Mouse (Mus musculus): ENCODE measurements around the gene Gimap8. TPM values are rescaled to one million over a fixed set of nuclear protein-coding genes. Genes with fewer than 3 reads are reported as not detected.

Gimap8 gene
- polyA plus RNA-seq, 1 experiment from 2014 or later: 0.42 TPM

DNA sequence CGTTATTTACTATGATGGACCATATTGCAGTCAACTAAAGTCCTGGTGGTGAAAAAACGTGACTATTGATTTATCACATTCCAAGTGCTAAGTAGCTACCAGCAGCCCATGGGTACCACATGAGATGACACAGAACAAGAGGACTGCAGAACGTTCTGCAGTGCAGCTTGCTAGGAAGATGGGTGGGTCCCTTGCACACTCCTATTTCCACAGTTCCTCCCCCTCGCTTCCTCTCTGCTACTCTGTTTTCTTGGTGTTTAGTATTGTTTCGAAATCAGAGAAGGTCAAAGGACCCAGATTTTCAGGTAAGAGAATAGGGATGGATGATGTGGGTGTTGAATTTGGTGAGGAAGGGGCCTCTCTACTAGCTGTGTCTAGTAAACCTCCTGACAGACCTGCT lies 37.3 kb downstream of the Gimap8 start, which contains the start of gene Gimap4:
Gene Gimap4, plus strand, starts transcription at position 231 of the 400 bp plus-strand sequence.
- Histone ChIP-seq H3K4me1 (no peaks in the 10 kb centered on the region), H3K27me3 (no peaks in the 10 kb centered on the region), H3K9ac (replicated peaks) (no peak within 1 kb of the TSS), H3K4me2 (replicated peaks) (no peak within 1 kb of the TSS), H3K4me3 (no peak within 1 kb of the TSS), H3K36me3 (no peaks in the 10 kb centered on the region), H3K27ac (replicated peaks) (no peak within 1 kb of the TSS), H3K9me3 (no peaks in the 10 kb centered on the region)
- ATAC-seq (replicated peaks): no peak
- 78% methylated on average over 5 of the region's 5 CpGs for WGBS

DNA sequence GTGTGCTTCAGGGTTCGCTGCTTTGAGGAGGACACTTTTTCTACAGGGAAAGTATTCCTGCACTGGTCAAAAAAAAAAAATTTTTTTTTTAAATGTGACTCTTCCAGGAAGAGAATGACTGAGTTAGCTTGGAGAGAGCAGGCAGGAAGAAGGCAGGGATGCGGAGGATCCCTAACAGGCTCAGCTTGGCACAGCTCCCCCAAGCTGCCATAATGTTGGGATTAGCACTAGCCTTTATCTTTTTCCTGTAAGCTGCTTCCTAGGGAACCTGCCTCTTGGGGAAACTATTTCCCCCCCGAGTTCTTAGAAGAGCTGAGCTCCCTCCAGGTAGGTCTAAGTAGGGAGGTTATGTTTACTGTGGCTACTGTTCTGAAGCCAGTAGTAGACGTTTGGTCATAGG lies 37.8 kb downstream of the Gimap8 start:
- Histone ChIP-seq H3K4me2 (replicated peaks) (no peak overlapping the region), H3K9me3 (no peaks in the 10 kb centered on the region), H3K4me3 (no peak overlapping the region), H3K27ac (replicated peaks) (no peak overlapping the region), H3K9ac (replicated peaks) (no peak overlapping the region), H3K27me3 (no peaks in the 10 kb centered on the region), H3K4me1 (no peaks in the 10 kb centered on the region), H3K36me3 (no peaks in the 10 kb centered on the region)
- ATAC-seq (replicated peaks): no peak
- WGBS: 52% methylated on average over 4 of the region's 4 CpGs

DNA sequence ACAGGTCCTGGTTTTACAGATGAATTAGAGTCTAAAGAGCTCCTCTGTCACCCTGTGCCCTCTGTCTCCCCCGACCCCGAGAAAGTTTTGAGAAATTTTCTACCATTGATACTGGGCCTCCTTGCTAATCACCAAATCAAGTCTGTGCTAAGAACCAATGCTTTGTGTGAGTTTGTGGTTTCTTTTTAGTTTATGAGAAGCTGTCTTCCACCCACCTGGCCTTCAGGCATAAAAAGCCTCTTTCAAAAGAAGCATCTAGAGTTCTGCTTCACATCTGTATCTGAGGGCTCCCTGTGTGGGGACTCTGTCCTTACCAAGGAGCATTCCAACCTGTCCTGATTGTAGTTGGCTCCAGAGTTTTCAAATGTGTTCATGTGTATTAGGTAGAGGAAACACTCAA lies 38.2 kb downstream of the Gimap8 start:
- Histone ChIP-seq H3K9me3 (no peaks in the 10 kb centered on the region), H3K27me3 (no peaks in the 10 kb centered on the region), H3K4me2 (replicated peaks) (no peak overlapping the region), H3K36me3 (no peaks in the 10 kb centered on the region), H3K27ac (replicated peaks) (no peak overlapping the region), H3K9ac (replicated peaks) (no peak overlapping the region), H3K4me3 (no peak overlapping the region), H3K4me1 (no peaks in the 10 kb centered on the region)
- 80% methylated on average over 2 of the region's 2 CpGs for WGBS
- ATAC-seq (replicated peaks): no peak

DNA sequence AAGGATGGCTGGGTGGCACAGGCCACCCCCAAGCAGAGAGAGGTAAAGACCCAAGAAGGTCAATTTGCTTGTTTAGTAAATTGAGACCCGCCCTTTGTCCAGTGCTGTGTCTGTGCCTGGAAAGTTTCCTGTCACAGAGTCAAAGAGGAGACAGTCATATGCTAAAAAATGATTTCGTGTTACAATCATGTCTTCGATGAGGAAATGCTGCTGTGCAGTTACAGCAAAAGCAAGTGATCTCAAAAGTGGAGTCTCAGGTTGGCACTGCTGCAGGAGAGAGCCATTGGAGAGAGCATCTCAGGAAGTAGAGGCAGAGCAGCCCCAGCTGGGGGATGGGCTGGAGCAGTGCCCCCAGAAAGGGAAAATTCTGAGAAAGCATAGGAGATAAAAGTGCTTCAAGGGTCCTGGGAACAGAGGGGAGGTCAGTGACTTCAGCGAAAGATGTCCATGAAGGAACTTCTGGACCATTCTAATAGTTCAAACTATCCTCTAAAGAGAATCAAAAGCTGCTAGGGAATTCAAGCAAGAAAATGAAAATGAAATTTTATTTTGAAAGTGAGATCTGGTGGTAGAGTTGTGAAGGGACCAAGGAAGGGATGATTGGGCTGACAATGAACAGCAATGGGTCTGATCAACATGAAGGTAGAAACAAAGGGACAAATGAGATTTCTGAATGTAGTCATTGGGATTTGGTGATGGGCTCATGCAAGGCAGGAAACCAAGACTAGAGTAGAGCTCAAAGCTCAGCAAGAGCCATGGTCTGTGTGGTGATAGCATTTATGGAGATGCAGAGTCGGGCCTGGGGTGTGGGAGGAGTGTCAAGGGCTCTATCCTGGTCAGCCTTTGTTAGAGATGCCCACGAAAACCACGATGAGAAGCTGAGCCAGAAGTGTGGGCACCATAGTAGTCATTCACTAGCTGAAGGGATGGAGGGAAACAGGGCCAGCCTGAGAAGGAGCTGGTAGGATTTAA lies 38.9 kb downstream of the Gimap8 start:
- H3K27me3 ChIP-seq: no peaks in the 10 kb centered on the region
- H3K27ac ChIP-seq (replicated peaks): no peak overlapping the region
- ATAC-seq (replicated peaks): no peak
- H3K9ac ChIP-seq (replicated peaks): no peak overlapping the region
- 86% methylated on average over 7 of the region's 7 CpGs for WGBS
- no peaks in the 10 kb centered on the region for H3K4me1 ChIP-seq
- no peaks in the 10 kb centered on the region for H3K36me3 ChIP-seq
- no peak overlapping the region for H3K4me2 ChIP-seq (replicated peaks)
- no peak overlapping the region for H3K4me3 ChIP-seq
- H3K9me3 ChIP-seq: no peaks in the 10 kb centered on the region

DNA sequence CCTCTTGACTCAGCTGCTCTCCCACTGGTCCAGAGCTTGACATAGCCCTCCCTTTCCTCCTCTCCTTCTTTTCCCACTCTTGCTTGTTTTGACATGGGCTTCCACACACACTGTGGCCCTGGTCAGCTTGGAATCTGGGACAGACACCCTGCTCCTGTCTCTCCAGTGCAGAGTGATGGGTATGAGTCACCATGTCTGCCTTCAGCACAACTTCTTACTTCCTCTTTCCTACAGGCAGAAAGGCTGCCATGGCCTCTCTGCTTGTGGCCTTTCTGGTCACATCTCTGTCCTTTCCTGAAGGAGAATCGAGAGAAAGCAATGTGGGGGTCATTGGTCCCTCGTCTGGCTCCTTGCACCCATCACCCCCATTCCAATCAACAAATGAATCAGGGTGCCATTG lies 40.0 kb downstream of the Gimap8 start:
- no peaks in the 10 kb centered on the region for H3K36me3 ChIP-seq
- no peak overlapping the region for H3K9ac ChIP-seq (replicated peaks)
- H3K4me3 ChIP-seq: no peak overlapping the region
- no peak overlapping the region for H3K27ac ChIP-seq (replicated peaks)
- H3K27me3 ChIP-seq: no peaks in the 10 kb centered on the region
- no peak overlapping the region for H3K4me2 ChIP-seq (replicated peaks)
- no peak for ATAC-seq (replicated peaks)
- H3K9me3 ChIP-seq: no peaks in the 10 kb centered on the region
- WGBS: 77% methylated on average over 2 of the region's 2 CpGs
- no peaks in the 10 kb centered on the region for H3K4me1 ChIP-seq

DNA sequence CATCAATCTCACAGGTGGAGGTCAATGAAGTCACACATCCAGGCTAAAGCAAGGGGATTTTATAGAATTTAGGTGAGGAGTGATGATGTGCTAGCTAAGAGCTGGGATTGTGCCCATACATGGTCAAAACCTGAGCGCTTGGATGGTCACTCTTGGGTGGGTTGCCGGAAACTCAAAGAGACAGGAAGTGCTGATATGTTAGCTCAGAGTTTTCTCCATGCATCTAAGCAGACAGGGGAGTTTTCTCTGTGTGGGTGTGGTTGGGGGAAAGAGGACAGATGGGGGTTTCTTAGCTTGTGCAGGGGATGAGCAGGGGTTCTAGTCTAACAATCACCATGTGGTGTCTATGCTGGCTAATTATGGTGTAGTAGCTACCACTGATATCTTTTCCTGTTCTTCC lies 42.3 kb downstream of the Gimap8 start:
- ATAC-seq (replicated peaks): no peak
- H3K9ac ChIP-seq (replicated peaks): no peak overlapping the region
- H3K27ac ChIP-seq (replicated peaks): no peak overlapping the region
- no peaks in the 10 kb centered on the region for H3K27me3 ChIP-seq
- no peak overlapping the region for H3K4me3 ChIP-seq
- H3K36me3 ChIP-seq: no peaks in the 10 kb centered on the region
- H3K9me3 ChIP-seq: no peaks in the 10 kb centered on the region
- H3K4me1 ChIP-seq: no peaks in the 10 kb centered on the region
- H3K4me2 ChIP-seq (replicated peaks): no peak overlapping the region
- WGBS: 95% methylated on average over 2 of the region's 2 CpGs

DNA sequence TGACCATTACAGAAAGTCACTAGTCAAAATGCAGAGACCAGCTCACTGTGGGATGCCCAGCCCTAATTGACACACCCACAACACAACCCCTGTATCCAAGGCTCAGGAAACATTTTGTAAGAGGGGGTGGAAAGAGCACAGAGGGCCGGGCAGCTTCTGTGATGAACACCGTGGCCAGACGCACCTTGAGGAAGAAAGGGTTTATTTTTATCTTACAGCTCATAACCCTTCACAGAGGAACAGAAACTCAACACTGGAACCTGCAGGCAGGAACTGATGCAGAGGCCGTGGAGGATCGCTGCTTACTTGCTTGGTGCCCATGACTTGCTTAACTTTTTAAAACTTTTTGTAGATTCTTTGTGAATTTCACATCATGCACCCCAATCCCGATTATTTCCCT lies 45.9 kb downstream of the Gimap8 start:
- no peaks in the 10 kb centered on the region for H3K36me3 ChIP-seq
- no peak overlapping the region for H3K4me3 ChIP-seq
- WGBS: 93% methylated on average over 6 of the region's 6 CpGs
- no peak overlapping the region for H3K9ac ChIP-seq (replicated peaks)
- no peaks in the 10 kb centered on the region for H3K9me3 ChIP-seq
- H3K27ac ChIP-seq (replicated peaks): no peak overlapping the region
- H3K4me2 ChIP-seq (replicated peaks): no peak overlapping the region
- ATAC-seq (replicated peaks): no peak
- H3K27me3 ChIP-seq: no peaks in the 10 kb centered on the region
- no peaks in the 10 kb centered on the region for H3K4me1 ChIP-seq

DNA sequence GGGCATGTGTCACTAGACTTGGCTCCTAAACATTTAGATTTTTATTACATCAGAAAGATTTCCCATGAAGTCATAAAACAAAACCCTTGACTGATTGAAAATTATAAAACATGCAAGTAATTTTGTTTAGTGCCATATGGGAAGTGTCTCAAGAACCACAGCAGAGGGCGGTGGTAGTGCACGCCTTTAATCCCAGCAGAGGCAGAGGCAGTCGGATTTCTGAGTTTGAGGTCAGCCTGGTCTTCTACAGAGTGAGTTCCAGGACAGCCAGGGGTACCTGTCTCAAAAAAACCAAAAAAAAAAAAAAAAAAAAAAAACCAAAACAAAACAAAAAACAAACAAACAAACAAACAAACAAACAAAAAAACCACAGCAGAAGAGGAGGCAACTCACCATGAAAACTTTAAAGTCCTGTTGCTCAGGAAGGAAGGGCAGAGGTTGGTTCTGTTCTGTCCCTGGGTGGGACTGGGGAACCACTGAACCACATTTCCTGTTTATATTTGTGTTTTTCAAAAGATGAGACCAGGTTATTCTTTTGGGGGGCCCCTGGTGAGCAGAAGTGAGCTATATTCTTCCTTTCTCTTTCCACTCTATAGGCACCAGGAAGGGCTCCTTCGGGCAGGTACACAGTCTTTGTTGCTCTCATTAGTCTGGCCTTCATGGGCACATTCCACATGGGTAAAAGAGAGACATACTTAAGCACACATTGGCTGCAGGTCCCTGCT lies 50.0 kb downstream of the Gimap8 start:
- Histone ChIP-seq H3K9ac (replicated peaks) (no peak overlapping the region), H3K36me3 (no peaks in the 10 kb centered on the region), H3K4me1 (no peaks in the 10 kb centered on the region), H3K9me3 (no peaks in the 10 kb centered on the region), H3K27me3 (no peaks in the 10 kb centered on the region), H3K4me3 (no peak overlapping the region), H3K27ac (replicated peaks) (no peak overlapping the region), H3K4me2 (replicated peaks) (no peak overlapping the region)
- no peak for ATAC-seq (replicated peaks)
- 69% methylated on average over 4 of the region's 4 CpGs for WGBS

DNA sequence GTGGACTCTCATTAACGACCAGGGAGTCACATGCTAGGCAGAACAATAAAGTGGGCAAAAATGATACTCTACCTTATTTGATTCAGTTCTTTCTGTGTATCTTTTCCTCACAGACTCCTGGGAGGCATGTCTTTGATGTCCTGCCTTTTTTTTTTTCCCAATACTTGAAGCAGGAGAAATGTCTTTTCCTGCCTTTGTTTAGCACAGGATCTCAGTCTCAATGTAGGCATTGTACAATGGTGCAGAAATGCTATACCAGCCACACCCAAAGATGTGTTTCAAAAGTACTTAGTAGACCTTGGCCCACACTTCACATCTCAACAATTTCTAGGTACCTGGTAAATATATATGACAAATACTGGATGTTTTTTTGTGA lies 50.5 kb downstream of the Gimap8 start:
- H3K4me3 ChIP-seq: no peak overlapping the region
- H3K4me2 ChIP-seq (replicated peaks): no peak overlapping the region
- H3K9ac ChIP-seq (replicated peaks): no peak overlapping the region
- no peak overlapping the region for H3K27ac ChIP-seq (replicated peaks)
- no peaks in the 10 kb centered on the region for H3K27me3 ChIP-seq
- H3K9me3 ChIP-seq: no peaks in the 10 kb centered on the region
- 22% methylated on average over 1 of the region's 1 CpGs for WGBS
- no peaks in the 10 kb centered on the region for H3K4me1 ChIP-seq
- H3K36me3 ChIP-seq: no peaks in the 10 kb centered on the region
- ATAC-seq (replicated peaks): no peak

DNA sequence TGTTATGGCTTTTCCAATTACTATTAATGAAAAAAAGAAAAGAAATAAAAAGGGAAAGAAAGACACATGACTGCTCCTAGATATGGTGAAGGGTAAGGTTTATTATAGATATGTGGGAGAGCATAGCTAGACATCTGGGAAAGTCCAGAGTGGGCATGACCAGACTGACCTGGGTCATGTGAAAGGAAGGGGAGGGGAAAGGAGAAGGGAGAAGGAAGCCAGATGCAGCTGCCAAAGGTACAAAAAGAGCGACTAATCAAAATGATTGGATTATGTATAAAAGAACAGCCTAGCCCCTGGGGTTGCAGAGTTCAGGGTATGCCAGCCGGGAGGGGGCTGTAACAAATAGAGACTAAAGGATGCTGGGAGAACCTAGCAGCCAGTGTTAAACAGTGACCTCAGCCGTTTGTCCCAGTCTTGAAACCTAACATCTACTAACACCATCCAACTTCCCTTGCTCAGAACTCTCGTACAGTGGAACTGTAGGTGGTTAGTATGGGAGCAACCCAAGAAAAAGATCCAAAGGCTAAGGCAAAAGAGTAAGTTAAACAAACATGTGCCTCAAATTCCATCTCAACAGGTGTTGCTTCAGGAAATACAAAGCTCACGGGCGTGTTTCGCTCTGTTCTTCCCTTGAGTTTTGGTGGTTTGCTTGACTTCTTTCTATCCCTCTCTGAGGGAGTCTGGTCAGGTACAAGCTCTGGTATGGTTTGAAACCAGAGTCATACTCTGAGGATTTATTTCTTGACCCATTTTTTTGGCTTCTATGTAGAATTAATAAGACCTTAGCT lies 51.2 kb downstream of the Gimap8 start:
- Histone ChIP-seq H3K36me3 (no peaks in the 10 kb centered on the region), H3K4me3 (no peak overlapping the region), H3K27me3 (no peaks in the 10 kb centered on the region), H3K9me3 (no peaks in the 10 kb centered on the region), H3K4me1 (no peaks in the 10 kb centered on the region), H3K27ac (replicated peaks) (no peak overlapping the region), H3K4me2 (replicated peaks) (no peak overlapping the region), H3K9ac (replicated peaks) (no peak overlapping the region)
- 80% methylated on average over 7 of the region's 7 CpGs for WGBS
- no peak for ATAC-seq (replicated peaks)

DNA sequence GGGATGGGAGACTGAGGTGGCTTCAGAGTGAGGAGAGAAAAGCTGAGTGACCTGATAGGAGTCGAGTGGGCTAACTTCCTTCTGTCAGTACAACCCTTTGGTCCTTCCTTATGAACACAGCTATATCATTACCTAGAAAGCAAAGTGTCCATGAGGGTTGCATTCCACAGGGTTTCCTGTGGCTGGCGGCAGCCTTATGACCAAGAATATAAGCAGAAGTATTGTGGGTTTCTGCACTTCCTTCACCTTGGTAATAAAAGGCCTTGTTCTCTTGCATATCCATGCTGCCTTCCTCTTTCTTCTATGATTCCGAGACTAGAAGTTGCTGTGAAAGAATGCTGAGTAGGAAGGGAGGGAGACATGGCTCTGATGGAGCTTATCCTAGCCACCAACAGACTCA lies 51.9 kb downstream of the Gimap8 start:
- H3K4me1 ChIP-seq: no peaks in the 10 kb centered on the region
- no peaks in the 10 kb centered on the region for H3K9me3 ChIP-seq
- 86% methylated on average over 3 of the region's 3 CpGs for WGBS
- H3K9ac ChIP-seq (replicated peaks): no peak overlapping the region
- no peak for ATAC-seq (replicated peaks)
- no peak overlapping the region for H3K4me2 ChIP-seq (replicated peaks)
- no peak overlapping the region for H3K4me3 ChIP-seq
- no peaks in the 10 kb centered on the region for H3K27me3 ChIP-seq
- no peaks in the 10 kb centered on the region for H3K36me3 ChIP-seq
- no peak overlapping the region for H3K27ac ChIP-seq (replicated peaks)
